Mouse (Mus musculus): ENCODE results near the gene Tha1. TPM values are rescaled to one million over a fixed set of nuclear protein-coding genes. Genes with fewer than 3 reads are reported as not detected.
A peak's percentile ranks its signal among the peaks of the same experiment; 100 is the strongest.

Tha1 gene
- total and polyA plus RNA-seq, 3 experiments: not detected

DNA sequence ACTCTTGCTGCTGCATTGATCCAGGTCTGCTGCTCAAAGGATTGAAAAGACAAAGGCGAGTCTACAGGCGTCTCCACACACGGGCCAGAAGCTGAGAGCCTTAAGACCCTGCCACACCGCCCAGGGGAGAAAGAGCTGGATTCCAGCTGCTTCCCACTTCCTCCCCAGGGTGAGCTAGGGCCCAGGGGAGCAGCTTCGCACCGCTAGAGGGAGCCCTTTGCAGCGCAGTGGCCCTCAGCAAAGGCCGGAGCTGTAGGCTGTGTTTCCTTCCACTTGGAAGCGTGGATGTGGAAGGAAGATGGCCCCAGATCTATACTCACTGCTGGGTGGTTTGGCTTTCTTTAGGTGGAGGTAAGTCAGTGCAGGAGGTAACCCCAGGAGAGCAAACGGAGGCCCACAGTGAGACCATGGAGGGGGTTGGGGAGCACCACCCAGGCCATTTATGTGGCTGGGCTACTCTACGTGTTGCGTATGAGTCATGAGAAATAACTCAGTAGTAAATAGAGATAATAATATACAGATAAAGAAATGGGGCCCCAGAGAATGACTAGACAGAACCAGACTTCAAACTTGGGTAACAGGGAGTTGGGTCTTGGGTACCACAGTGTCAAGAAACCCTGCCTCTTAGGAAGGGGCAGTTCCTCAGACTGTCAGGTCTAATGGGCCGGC, 39.5 kb upstream of the Tha1 start:
- Histone ChIP-seq H3K36me3 (replicated peaks) (no peaks in the 10 kb centered on the region), H3K4me3 (ENCODE audit: low read depth, low read length) (no peak overlapping the region), H3K27me3 (ENCODE audit: insufficient read depth, low read length) (peaks cover 24% of the 10 kb centered on the region), H3K4me1 (ENCODE audit: insufficient read depth, low read depth, low read length) (peaks cover 14% of the 10 kb centered on the region), H3K9me3 (replicated peaks) (peaks cover 8% of the 10 kb centered on the region)
- TF ChIP-seq POLR2AphosphoS5 (IDR thresholded peaks at IDR 0.05; ENCODE audit: insufficient replicate concordance, low read depth, low read length) (no peak), GATA2 (IDR thresholded peaks at IDR 0.05; ENCODE audit: borderline replicate concordance, low read depth, low read length) (no peak), CTCF (IDR thresholded peaks at IDR 0.05; ENCODE audit: low read depth, low read length) (peak; percentile 84)
- DNase-seq (ENCODE audit: low spot score) (peak; percentile 87), ATAC-seq (ENCODE audit: extremely low read depth, insufficient number of reproducible peaks, low FRiP score, poor library complexity, severe bottlenecking) (peak; percentile 47)

DNA sequence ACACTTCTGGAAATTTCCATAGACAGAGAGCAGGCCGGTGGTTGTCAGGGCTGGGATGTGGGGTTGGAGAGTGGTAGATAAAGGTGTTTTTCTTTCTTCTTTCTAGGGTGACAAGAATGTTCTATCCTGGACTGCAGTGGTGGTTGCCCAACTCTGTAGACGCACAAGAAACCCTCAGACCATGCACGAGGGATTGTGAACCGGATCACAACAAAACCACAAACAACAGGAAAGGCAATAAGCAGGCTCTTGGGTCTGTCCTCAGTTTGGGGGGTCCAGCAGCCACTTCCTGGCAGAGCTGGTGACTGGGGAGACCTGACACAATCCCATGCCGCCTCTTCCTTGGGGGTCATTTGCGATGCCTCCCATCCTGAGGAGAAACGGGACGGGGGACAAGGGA, 36.1 kb upstream of the Tha1 start:
- no peak overlapping the region for H3K4me3 ChIP-seq (ENCODE audit: low read depth, low read length)
- no peaks in the 10 kb centered on the region for H3K36me3 ChIP-seq (replicated peaks)
- DNase-seq (ENCODE audit: low spot score) (no peak), ATAC-seq (ENCODE audit: extremely low read depth, insufficient number of reproducible peaks, low FRiP score, poor library complexity, severe bottlenecking) (no peak)
- H3K27me3 ChIP-seq (ENCODE audit: insufficient read depth, low read length): peaks cover 16% of the 10 kb centered on the region; the same call in 1 of the 2 replicates
- H3K4me1 ChIP-seq (ENCODE audit: insufficient read depth, low read depth, low read length): peaks cover 11% of the 10 kb centered on the region
- TF ChIP-seq GATA2 (IDR thresholded peaks at IDR 0.05; ENCODE audit: borderline replicate concordance, low read depth, low read length): no peak
- no peak for TF ChIP-seq TAL1 (conservative IDR thresholded peaks at IDR 0.05; ENCODE audit: low read depth, low read length)
- TF ChIP-seq POLR2AphosphoS5 (IDR thresholded peaks at IDR 0.05; ENCODE audit: insufficient replicate concordance, low read depth, low read length): no peak
- TF ChIP-seq GATA1 (IDR thresholded peaks at IDR 0.05; ENCODE audit: borderline replicate concordance, low read length): no peak
- no peak for TF ChIP-seq CTCF (IDR thresholded peaks at IDR 0.05; ENCODE audit: low read depth, low read length)
- H3K9me3 ChIP-seq (replicated peaks): no peaks in the 10 kb centered on the region

- no peaks in the 10 kb centered on the region for H3K36me3 ChIP-seq (replicated peaks)
- no peak for TF ChIP-seq POLR2AphosphoS5 (IDR thresholded peaks at IDR 0.05; ENCODE audit: insufficient replicate concordance, low read depth, low read length)
- TF ChIP-seq GATA1 (IDR thresholded peaks at IDR 0.05; ENCODE audit: borderline replicate concordance, low read length): no peak
- TF ChIP-seq TAL1 (conservative IDR thresholded peaks at IDR 0.05; ENCODE audit: low read depth, low read length): no peak
- TF ChIP-seq CTCF (IDR thresholded peaks at IDR 0.05; ENCODE audit: low read depth, low read length): no peak
Measured at GRCm38 (mm10) chr11:117904442-117904841, 31.2 kb upstream of the Tha1 start.

DNA sequence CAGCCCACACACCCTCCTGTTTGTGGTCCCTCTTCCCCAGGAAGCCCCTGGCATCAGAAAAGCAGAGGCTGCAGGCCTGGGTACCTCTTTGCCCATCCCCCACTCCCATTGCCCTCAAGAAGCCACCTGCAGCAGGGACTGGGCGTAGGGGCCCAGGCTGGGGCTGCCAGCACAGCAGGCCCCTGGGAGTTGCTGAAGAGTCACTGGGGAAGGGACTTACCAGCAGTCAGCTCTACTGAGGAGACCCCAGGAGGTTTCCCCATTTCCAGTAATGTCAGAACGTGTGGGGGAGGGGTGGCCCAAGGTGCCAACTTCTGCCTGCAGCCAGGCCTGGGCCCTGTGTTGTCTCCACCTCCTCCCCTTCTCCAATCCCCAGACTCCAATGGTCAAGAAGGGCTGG, 29.0 kb upstream of the Tha1 start:
- peaks cover 3% of the 10 kb centered on the region; the same call in 1 of the 2 replicates for H3K27me3 ChIP-seq (ENCODE audit: insufficient read depth, low read length)
- no peaks in the 10 kb centered on the region for H3K4me1 ChIP-seq (ENCODE audit: insufficient read depth, low read depth, low read length)
- DNase-seq (ENCODE audit: low spot score) (no peak), ATAC-seq (ENCODE audit: extremely low read depth, insufficient number of reproducible peaks, low FRiP score, poor library complexity, severe bottlenecking) (no peak)
- H3K36me3 ChIP-seq (replicated peaks): no peaks in the 10 kb centered on the region
- TF ChIP-seq GATA2 (IDR thresholded peaks at IDR 0.05; ENCODE audit: borderline replicate concordance, low read depth, low read length) (no peak), TAL1 (conservative IDR thresholded peaks at IDR 0.05; ENCODE audit: low read depth, low read length) (no peak), POLR2AphosphoS5 (IDR thresholded peaks at IDR 0.05; ENCODE audit: insufficient replicate concordance, low read depth, low read length) (no peak), CTCF (IDR thresholded peaks at IDR 0.05; ENCODE audit: low read depth, low read length) (no peak), GATA1 (IDR thresholded peaks at IDR 0.05; ENCODE audit: borderline replicate concordance, low read length) (no peak)
- H3K9me3 ChIP-seq (replicated peaks): no peaks in the 10 kb centered on the region
- H3K4me3 ChIP-seq (ENCODE audit: low read depth, low read length): no peak overlapping the region

More at GRCm38 (mm10) chr11:117904442-117904841, 31.2 kb upstream of the Tha1 start:
- Histone ChIP-seq H3K4me3 (ENCODE audit: low read depth, low read length) (no peak overlapping the region), H3K9me3 (replicated peaks) (no peaks in the 10 kb centered on the region), H3K4me1 (ENCODE audit: insufficient read depth, low read depth, low read length) (no peaks in the 10 kb centered on the region), H3K27me3 (ENCODE audit: insufficient read depth, low read length) (peaks cover 4% of the 10 kb centered on the region; the same call in 1 of the 2 replicates)
- ATAC-seq (ENCODE audit: extremely low read depth, insufficient number of reproducible peaks, low FRiP score, poor library complexity, severe bottlenecking): no peak
- no peak for DNase-seq (ENCODE audit: low spot score)

- DNase-seq (ENCODE audit: low spot score) (no peak), ATAC-seq (ENCODE audit: extremely low read depth, insufficient number of reproducible peaks, low FRiP score, poor library complexity, severe bottlenecking) (no peak)
- no peak for TF ChIP-seq CTCF (IDR thresholded peaks at IDR 0.05; ENCODE audit: low read depth, low read length)
- TF ChIP-seq GATA1 (IDR thresholded peaks at IDR 0.05; ENCODE audit: borderline replicate concordance, low read length): no peak
- TF ChIP-seq POLR2AphosphoS5 (IDR thresholded peaks at IDR 0.05; ENCODE audit: insufficient replicate concordance, low read depth, low read length): no peak
- TF ChIP-seq GATA2 (IDR thresholded peaks at IDR 0.05; ENCODE audit: borderline replicate concordance, low read depth, low read length): no peak
- no peak for TF ChIP-seq TAL1 (conservative IDR thresholded peaks at IDR 0.05; ENCODE audit: low read depth, low read length)
- H3K36me3 ChIP-seq (replicated peaks): no peaks in the 10 kb centered on the region
- no peak overlapping the region for H3K4me3 ChIP-seq (ENCODE audit: low read depth, low read length)
- H3K4me1 ChIP-seq (ENCODE audit: insufficient read depth, low read depth, low read length): no peaks in the 10 kb centered on the region
- H3K27me3 ChIP-seq (ENCODE audit: insufficient read depth, low read length): peaks cover 11% of the 10 kb centered on the region
- H3K9me3 ChIP-seq (replicated peaks): no peaks in the 10 kb centered on the region
Measured at GRCm38 (mm10) chr11:117896533-117896932, 23.3 kb upstream of the Tha1 start.

DNA sequence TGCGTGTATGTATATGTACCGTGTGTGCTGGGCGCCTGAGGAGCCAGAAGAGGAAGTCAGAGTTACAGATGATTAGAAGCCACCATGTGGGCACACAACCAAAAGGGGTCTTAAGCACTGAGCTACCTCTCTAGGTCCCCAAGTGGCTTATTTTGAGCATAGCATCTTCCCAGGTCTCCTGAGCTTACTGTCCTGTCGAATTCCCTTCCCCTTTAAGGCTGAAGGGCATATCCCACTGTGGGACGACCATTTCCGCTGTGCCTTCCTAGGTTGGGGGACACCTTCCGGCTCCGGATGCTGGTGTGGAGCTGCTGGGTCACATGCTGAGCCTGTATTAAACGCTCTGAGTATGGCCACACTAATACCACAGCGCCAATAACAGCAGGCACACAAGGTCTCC, 21.4 kb upstream of the Tha1 start:
- Histone ChIP-seq H3K9me3 (replicated peaks) (no peaks in the 10 kb centered on the region), H3K4me1 (ENCODE audit: insufficient read depth, low read depth, low read length) (no peaks in the 10 kb centered on the region), H3K27me3 (ENCODE audit: insufficient read depth, low read length) (peaks cover 30% of the 10 kb centered on the region), H3K36me3 (replicated peaks) (no peaks in the 10 kb centered on the region), H3K4me3 (ENCODE audit: low read depth, low read length) (no peak overlapping the region)
- ATAC-seq (ENCODE audit: extremely low read depth, insufficient number of reproducible peaks, low FRiP score, poor library complexity, severe bottlenecking) (no peak), DNase-seq (ENCODE audit: low spot score) (no peak)
- TF ChIP-seq GATA1 (IDR thresholded peaks at IDR 0.05; ENCODE audit: borderline replicate concordance, low read length) (no peak), POLR2AphosphoS5 (IDR thresholded peaks at IDR 0.05; ENCODE audit: insufficient replicate concordance, low read depth, low read length) (no peak)
